Mouse (Mus musculus) forebrain, postnatal 0 days (tissue): ENCODE measurements around the gene 4930426L09Rik. TPM values are rescaled to one million over a fixed set of nuclear protein-coding genes. Genes with fewer than 3 reads are reported as not detected.

ENCODE experiments used
- ATAC-seq: fragments of 200-750 bp; cut with Nextera tagmentation; 2 replicates; pipeline ENCODE4 v1.8.0; 2017; ENCODE audit warnings: mild to moderate bottlenecking, moderate library complexity
- DNase-seq: peaks from one replicate; pipeline ENCODE4 v3.0.0-alpha.2; 2015
- H3K27ac ChIP-seq: fragments of 300-500 bp; sonication (generic); 2 replicates; pipeline ENCODE4 v1.5.1; 2014; ENCODE audit warnings: low read depth, mild to moderate bottlenecking, antibody characterized with exemption, low read length, moderate library complexity, mixed read lengths
- H3K27me3 ChIP-seq: fragments of 300-500 bp; sonication (generic); 2 replicates; pipeline ENCODE4 v1.6.1; 2014; ENCODE audit warnings: mild to moderate bottlenecking, low read length, mixed read lengths; ENCODE audit not compliant: insufficient read depth
- H3K36me3 ChIP-seq: fragments of 300-500 bp; sonication (generic); 2 replicates; pipeline ENCODE4 v1.6.1; 2014; ENCODE audit warnings: mild to moderate bottlenecking, moderate library complexity; ENCODE audit not compliant: insufficient read depth
- H3K4me1 ChIP-seq: fragments of 300-500 bp; sonication (generic); 2 replicates; pipeline ENCODE4 v1.6.1; 2014; ENCODE audit warnings: antibody characterized with exemption; ENCODE audit not compliant: insufficient read depth
- H3K4me2 ChIP-seq: fragments of 300-500 bp; sonication (generic); 2 replicates; pipeline ENCODE4 v1.6.1; 2014; ENCODE audit warnings: low read depth, mild to moderate bottlenecking, moderate library complexity
- H3K4me3 ChIP-seq: fragments of 300-500 bp; sonication (generic); 2 replicates; pipeline ENCODE4 v1.5.1; 2014; ENCODE audit warnings: low read depth, low read length, mixed read lengths
- H3K9ac ChIP-seq: fragments of 300-500 bp; sonication (generic); 2 replicates; pipeline ENCODE4 v1.6.1; 2014; ENCODE audit warnings: mild to moderate bottlenecking
- H3K9me3 ChIP-seq: fragments of 300-500 bp; sonication (generic); 2 replicates; pipeline ENCODE4 v1.6.1; 2016; ENCODE audit warnings: low read length
- CTCF ChIP-seq: sonication (generic); IDR thresholded peaks from 2 replicates; pipeline ENCODE4 v1.5.1; 2016; ENCODE audit warnings: antibody characterized with exemption, control low read depth, low read depth
- WGBS: fragments of 180-500 bp; shearing (Covaris S2); extraction: QIAGEN DNeasy Blood & Tissue Kit; methylation state at CpG from one replicate; pipeline ENCODE4 v1.1.7; 2014; 5-methylcytosine and 5-hydroxymethylcytosine counted together
- polyA plus RNA-seq: library from polyadenylated mRNA; unstranded; fragments of >200 nt; fragmentation: Nextera tagmentation; extraction: Ambion mirVana; gene quantifications from 2 replicates; pipeline ENCODE4 v1.2.1, GENCODE M21; 2015
- total RNA-seq: library from RNA; depleted of rRNA; stranded (reverse); fragments of >200 nt; gene quantifications from 2 replicates; pipeline ENCODE4 v1.2.3, GENCODE M21; 2014; rRNA removed

The 4930426L09Rik gene
- total and polyA plus RNA-seq, 2 experiments from 2014 or later: 0.29 to 0.58 TPM

DNA sequence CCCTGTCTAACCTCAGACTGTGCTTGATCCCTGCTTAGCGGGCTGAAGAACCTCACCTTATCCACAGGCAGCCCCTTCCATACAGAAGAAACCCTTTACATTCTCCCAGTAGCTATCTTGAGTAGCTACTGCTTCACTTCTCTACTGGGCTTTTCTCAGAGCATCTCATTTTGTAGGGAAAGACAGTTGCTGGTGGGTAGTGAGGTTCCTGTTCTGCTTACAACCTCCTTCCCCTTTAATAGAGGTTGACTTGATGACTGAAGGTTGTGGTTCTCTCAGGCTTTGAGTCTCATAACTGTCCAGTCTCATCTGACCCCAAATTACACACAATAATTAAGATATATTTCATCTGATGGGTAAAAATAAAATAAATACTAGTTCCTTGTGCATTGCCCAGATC, 50.1 kb downstream of the 4930426L09Rik start:
- Histone ChIP-seq H3K4me1 (no peaks in the 10 kb centered on the region), H3K9ac (no peak overlapping the region), H3K9me3 (no peaks in the 10 kb centered on the region), H3K4me3 (no peak overlapping the region), H3K36me3 (no peaks in the 10 kb centered on the region), H3K27ac (no peak overlapping the region), H3K27me3 (no peaks in the 10 kb centered on the region), H3K4me2 (no peak overlapping the region)
- DNase-seq: no peak
- no peak for TF ChIP-seq CTCF
- 88% methylated on average over 1 of the region's 1 CpGs for WGBS
- no peak for ATAC-seq

DNA sequence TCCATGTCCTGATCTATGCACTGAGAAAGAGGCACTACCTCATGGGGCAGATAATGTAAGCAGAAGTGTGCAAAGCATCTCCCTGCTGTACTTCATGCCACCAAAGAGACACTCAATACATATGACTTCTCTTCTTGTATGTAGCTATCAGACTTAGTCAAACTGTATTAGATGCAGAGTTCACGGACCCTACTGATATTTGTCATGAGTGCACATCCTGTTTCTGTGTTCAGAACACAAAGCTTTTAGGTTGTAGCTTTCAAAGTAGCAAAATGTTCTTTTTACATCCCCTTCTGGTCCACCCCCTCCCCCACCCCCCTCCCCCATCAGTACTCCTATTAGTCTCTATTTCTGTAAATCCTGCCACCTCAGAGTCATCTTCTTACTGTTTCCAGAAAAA, 51.2 kb downstream of the 4930426L09Rik start:
- H3K9me3 ChIP-seq: no peaks in the 10 kb centered on the region
- TF ChIP-seq CTCF: no peak
- H3K4me3 ChIP-seq: no peak overlapping the region
- no peak overlapping the region for H3K4me2 ChIP-seq
- H3K4me1 ChIP-seq: no peaks in the 10 kb centered on the region
- H3K36me3 ChIP-seq: no peaks in the 10 kb centered on the region
- no peak for ATAC-seq
- H3K9ac ChIP-seq: no peak overlapping the region
- 98% methylated on average over 1 of the region's 1 CpGs for WGBS
- DNase-seq: no peak
- H3K27ac ChIP-seq: no peak overlapping the region
- no peaks in the 10 kb centered on the region for H3K27me3 ChIP-seq

Other genes starting within 250 kb of the 4930426L09Rik start
- gene Pip4k2a, start 217 bp upstream of the 4930426L09Rik start, total RNA-seq: 9.3 and 10.8 TPM in 2 replicates
- gene Pip4k2a, start 217 bp upstream of the 4930426L09Rik start, polyA plus RNA-seq: 8.4 and 9.5 TPM in 2 replicates
- 2.1 and 2.4 TPM in 2 replicates for gene Armc3, start 201.0 kb downstream of the 4930426L09Rik start, total RNA-seq
- 1.4 and 1.5 TPM in 2 replicates for gene Armc3, start 201.0 kb downstream of the 4930426L09Rik start, polyA plus RNA-seq